Mouse (Mus musculus) lung, postnatal 10 days (tissue): Measurements from ENCODE around the gene Ramp2.

Source experiments
- DNase-seq: peaks from one replicate; pipeline ENCODE4 v3.0.0; 2021

Gene Ramp2

DNA sequence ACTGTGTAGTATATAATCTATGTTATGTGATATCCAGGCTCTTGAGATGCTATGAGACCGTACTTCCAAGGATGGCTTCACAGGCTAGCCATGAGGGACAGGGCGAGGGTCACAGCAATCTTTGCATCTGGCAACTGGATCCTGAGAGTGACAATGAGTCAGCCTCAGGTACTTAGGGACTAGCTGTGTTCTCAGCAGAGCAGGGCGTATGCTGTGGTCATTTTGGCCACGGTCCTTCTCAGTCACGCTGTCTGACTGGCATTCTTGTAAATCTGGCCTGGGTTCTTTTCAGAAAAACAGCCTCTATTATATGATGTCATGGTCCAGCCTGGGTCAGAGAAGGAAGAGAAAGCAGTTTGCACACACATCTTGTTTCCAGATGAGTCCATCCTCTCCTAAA lies 9.0 kb upstream of the Ramp2 start:
- no peak for DNase-seq

DNA sequence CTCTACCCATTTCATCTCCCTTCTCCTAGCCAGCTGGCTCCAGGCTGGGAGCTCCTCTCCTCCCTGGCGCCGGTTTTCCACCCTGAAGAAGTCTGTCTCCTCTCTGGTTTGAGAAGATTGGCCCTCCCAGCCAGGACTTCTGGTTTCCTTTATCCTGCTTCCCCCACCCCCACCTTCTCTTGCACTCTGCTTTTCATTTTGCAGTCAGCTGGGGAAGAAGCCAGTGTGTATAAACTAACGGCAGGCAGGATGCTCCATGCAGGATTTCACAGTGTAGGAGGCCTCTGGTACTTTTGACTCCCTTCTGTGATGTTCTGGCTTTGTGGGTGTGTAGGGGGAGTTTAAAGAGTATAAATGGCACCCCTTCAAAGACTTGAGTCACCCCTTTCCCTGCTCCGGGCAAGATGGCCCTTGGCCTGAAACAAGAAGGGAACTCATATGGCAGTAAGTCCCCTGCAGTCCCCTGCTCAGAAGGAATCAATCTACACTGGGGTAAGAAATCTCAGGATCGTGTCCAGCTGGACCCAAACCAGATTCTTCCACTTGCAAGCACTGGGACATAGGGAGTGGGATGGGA lies 7.7 kb upstream of the Ramp2 start:
- DNase-seq: peak; percentile 70

DNA sequence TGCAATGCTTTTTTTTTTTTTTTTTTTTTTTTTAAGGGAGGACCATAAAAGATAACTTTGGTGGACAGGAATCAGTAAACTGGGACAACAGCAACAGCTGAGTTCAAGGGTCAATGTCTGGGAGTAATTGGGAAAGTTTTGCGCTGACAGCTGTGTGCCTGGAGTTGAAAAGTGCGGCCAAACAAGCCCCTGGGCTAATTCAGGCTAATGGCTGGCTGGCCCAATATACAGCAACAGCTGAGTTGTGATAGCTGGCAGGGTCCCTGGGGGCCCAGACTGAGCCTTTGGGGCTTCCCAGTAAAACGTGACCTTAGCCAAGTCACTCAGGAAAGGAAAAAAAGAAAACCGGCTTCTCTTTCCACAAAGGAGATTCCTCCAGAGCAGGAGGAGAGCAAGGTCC lies 757 bp upstream of the Ramp2 start:
- peak; percentile 54 for DNase-seq

DNA sequence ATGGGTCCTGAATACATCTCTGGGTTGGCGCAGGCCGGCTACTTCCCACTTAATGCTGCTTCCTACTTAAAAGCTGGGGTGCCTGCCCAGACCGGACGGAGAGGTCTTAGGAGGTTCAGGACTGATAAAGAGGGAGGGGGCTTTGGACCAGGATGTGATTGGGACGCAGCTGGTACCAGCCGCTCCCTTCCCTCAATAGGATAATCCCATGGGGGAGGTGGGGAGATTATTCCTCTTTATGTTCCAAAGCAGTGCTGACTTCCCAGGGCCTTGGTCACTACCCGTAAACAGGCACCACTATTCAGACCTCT lies 829 bp downstream of the Ramp2 start:
- DNase-seq: no peak

DNA sequence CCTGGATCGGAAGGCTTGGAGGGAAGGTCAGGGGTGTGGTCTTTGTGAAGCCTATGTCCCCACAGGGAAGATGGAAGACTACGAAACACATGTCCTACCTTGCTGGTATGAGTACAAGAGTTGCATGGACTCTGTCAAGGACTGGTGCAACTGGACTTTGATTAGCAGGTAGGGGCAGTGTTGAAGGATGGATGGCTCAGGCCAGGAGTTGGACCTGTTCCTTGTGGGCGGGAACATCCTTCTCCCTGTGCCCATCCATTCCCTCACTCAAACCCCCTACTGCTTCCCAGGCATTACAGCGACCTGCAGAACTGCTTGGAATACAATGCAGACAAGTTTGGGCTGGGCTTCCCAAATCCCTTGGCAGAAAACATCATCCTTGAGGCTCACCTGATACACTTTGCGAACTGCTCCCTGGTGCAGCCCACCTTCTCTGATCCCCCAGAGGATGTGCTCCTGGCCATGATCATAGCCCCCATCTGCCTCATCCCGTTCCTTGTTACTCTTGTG lies 1.7 kb downstream of the Ramp2 start:
- DNase-seq: no peak

DNA sequence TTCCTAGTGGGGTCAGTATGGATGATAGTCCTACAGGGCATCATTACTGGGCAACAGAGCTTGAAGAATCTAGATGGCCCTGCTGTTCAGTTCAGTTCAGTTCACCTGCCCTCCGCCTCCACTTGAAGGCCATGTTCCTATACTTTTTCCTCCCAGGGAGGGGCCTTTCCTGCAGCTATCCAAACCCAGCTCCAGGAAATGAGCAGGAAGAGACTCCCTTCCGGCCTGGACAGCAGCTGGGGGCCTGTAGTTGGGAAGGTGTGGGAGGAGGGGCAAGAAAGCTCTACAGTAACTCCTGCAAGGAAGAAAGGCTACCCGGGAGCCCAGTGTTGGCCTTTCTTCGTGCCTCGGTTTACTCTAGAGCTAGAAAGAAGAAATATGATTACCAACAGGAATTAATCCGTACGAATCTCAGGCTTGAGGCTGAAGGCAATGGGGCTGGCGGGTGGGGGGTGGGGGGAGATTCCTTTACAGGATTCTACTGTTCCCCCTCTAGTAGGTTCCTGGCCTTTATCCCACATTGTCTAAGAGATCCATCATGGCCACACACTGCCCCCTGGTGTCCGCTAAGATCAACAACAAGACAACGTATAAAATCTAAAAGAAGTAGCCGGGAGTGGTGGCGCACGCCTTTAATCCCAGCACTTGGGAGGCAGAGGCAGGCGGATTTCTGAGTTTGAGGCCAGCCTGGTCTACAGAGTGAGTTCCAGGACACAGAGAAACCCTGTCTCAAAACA lies 2.6 kb downstream of the Ramp2 start:
- peak; percentile 80 for DNase-seq

DNA sequence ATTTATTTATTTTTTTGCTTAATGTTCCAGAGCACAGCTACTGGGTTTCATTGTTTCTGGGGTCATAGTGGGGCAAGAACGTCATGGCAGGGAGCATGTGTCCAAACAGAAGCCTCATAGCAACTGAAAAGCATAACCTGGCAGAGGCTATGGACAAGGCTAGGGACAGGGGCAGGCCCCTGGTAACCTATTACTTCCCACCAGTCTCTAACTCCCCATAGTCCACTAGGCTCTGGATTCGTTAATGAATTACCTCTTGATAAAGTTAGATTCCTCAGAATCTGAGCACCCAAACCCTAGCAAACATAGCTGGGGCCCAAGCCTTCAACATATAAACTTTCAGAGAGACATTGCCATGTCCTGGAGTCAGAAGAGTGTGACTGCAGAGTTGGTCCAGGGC lies 5.2 kb downstream of the Ramp2 start:
- no peak for DNase-seq

DNA sequence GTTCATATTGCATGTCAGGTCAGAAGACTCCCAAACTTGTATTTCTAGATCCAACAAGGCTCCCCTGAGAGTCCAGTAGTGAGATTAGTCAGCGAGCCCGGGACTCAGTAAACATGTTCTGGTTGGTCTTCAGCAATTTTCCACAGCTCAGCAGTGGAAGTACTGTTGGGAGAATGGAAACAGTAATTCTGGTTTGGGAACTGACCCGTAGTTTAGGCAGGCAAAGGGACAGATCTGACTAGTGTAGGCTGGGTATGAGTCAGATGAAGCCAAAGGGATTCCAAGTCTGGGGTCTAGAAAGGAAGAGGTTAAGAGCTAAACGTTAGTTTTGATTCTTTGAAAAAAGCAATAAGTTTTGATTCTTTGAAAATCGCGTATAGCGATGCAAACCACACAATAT lies 7.1 kb downstream of the Ramp2 start:
- no peak for DNase-seq

DNA sequence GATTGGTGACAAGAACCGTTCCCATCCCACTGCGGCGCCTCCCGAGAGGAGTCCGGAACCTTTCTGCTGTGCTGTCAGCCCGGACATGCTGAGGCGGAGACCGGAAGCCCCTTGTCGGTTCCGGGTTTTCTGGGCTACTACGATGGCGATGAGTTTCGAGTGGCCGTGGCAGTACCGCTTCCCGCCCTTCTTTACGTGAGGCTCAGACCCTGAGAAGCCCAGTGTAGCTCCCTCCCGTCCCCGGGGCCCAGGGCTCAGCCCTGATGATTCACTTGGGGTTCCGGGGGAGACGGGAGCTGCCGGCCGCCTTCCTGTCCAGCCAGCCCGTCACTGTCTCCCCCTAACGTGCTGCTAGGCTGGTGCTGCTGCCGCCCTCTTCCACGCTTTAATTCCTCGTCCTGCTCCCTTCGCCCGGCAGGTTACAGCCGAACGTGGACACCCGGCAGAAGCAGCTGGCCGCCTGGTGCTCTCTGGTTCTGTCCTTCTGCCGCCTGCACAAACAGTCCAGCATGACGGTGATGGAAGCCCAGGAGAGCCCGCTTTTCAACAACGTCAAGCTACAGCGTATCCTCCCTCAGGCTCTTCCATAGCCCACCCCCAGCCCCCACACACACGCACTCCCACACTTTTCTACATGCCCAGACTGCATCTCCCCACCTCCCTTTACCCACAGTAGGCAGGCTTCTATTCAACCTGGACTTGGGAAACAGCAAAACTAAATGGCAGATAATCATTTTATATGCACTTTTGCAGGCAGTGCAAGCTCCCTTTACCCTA lies 8.0 kb downstream of the Ramp2 start, which contains the start of gene Vps25:
TSS of gene Vps25 (plus strand) at position 95 of the 777 bp plus-strand sequence.
- peak; percentile 92 for DNase-seq

DNA sequence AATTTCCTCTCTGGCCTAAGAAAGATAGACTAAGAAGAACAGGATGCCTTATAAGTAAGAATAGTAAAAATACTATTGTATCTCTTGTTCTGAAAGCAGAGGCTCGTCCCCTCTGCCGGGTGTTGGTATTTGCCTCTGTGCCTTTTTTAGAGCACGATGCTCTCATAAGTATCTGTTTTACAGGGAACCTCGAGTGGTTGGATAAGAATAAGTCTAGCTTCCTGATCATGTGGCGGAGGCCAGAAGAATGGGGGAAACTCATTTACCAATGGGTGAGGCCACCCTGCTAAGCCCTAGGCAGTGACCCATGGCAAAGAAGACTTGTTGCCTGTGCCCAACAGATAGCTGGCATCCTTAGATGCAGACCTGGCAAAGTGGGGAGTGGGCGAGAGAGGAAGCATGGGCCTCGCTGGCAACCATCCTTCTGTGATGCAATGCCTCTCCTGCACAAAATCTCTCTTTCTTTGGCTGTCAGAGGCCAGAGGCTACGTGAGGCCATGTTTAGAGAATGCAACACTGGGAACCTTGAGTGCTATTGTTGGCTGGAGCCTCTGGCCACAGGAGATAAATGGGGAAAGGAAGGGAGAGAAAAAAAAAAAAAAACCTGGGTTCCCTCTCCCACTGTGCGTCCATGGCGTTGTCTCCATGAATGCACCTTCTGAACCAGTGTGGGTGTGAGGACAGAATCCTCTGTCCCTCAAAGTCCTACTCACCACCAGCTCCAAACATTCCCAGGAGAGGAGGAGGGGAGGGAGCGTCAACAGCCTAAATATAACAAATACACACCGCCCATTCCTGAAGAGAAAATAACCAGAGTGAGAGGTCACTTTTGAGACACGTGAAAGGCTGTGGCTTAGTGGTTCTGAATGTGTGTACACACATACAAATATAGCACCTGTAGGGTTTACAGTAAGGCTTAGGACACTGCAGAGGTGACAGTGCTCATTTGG lies 10.3 kb downstream of the Ramp2 start:
- DNase-seq: no peak

DNA sequence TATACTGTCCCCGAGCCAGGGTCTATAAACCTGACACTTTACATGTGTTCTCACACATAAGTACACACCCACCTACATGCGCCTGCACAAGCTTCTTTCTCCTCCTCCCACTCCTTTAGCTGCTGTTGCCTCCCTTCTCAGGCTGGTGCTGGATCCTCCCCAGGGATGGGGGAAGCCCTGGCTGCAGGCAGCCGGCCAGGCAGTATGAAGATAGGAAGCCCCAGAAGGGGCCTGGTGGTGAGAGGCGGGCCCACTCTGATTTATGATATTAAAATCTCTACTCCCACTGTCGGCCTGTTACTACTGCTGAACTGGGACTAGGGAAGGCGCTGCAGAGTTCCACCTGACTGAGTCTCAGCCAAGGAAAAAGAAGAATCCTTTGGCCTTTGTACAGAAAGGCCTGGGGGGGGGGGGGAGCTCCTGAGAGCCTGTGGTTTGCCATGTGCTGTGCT lies 13.5 kb downstream of the Ramp2 start:
- DNase-seq: no peak

DNA sequence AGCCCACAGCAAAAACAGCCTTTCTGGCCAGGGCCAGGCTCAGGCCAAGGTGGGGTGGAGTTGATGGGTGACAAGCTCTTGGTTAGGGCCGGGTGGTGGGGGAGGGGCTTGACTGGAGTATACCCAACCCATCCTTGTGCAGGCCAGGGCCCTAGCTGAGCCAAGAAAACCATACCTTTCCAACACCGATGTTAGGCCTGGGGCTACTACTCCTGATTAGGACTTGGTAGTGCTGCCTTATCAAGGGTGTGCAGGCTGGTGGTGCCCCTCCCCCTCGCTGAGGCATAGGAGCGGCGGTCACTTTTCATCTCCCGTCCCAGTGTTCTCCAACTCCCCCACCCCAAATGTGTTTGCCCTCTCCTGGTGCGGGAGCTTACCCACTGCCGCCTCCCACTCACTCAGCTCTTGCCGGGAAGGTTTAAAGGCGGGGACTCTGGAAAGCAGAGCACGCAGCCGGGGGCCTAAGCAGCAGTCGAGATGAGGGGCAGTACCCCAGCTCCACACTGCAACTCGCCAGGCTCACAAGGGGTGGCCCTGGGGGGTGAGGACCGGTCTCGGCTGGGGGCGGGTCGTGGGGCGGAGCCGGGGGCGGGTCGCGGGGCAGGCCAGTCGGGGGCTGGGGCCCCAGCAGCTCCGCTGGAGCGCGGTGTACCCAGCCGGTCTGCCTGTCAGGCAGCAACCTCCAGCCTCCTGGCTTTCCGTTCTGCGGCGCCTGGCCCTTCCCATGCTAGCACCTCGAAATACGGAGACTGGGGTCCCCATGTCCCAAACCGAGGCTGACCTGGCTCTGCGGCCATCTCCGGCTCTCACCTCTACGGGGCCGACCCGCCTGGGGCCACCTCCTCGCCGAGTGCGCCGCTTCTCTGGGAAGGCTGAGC lies 14.4 kb downstream of the Ramp2 start, which contains the start of gene Wnk4:
TSS of gene Wnk4 (plus strand) at position 620 of the 878 bp plus-strand sequence.
- DNase-seq: peak; percentile 61

DNA sequence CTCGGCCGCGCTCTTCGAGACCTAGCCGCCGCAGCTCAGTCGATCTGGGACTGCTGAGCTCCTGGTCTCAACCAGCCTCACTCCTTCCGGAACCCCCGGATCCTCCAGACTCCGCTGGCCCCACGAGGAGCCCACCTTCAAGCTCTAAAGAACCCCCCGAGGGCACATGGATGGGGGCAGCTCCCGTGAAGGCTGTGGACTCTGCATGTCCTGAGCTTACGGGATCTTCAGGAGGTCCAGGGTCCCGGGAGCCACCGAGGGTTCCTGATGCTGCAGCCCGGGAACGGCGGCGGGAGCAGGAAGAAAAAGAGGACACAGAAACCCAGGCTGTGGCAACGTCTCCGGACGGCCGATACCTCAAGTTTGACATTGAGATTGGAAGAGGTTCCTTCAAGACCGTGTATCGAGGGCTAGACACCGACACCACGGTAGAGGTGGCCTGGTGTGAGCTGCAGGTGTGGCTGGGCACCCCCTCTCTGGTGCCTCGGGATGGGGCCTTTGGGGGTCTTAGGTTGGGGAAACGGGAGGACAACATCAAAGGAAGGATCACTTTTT lies 15.1 kb downstream of the Ramp2 start:
- no peak for DNase-seq

DNA sequence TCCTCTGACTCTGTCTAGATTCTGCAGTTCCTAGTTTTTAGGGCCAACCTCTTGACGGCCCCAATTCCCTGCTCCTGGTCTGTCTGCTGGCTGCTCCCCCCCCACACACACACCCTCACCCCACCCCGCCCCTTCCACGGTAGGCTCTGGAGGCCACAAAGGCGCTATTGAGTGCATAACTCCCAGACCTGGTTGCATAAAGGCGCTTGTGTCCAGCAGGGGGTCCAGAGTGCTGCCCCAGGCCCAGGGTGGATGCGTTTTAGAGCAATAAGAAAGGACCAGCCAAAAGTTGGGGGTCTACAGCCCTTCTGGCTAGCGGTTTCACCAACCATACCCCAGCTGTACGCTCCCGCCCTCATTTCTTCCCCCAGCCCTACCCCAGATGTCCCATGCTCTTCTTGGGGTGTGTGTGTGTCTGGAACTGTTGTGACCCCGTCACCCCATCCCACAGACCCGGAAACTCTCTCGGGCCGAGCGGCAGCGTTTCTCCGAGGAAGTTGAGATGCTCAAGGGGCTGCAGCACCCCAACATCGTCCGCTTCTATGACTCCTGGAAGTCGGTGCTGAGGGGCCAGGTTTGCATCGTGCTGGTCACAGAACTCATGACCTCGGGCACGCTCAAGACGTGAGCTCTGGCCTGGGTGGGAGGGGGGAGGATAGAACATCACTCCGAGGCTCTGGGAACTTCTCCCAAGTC lies 16.6 kb downstream of the Ramp2 start:
- no peak for DNase-seq

DNA sequence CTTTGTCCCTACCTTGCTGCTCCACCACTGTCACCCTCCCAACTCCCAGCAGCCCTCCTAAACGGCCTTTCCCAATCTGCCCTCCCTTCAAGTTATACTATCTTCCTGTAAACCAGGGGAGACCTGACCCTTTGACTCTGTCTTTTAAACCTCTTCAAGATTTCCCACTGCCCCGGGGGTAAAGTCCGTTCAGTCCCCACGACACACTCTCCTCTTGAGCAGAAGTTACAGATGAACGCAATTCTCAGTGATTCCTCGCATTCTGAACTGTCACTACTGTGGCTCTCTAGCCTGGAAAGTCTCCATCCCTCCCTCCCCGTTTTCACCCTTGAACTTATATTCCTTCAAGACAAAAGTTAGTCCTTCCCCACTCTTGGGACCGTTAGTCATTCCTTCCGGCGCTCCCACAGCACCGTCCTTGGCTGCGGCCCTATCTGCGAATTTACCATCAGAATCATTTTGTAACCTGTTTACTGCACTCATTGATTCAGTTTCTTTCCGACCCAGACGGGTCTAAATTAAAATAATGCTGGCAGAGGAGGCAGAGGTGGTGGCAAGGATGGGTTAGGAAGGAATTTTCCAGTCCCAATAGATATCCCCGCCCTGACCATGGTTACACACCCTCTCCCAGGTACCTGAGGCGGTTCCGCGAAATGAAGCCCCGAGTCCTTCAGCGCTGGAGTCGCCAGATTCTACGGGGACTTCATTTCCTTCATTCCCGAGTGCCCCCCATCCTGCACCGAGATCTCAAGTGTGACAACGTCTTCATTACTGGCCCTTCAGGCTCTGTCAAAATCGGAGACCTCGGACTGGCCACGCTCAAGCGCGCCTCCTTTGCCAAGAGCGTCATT lies 17.5 kb downstream of the Ramp2 start:
- no peak for DNase-seq

DNA sequence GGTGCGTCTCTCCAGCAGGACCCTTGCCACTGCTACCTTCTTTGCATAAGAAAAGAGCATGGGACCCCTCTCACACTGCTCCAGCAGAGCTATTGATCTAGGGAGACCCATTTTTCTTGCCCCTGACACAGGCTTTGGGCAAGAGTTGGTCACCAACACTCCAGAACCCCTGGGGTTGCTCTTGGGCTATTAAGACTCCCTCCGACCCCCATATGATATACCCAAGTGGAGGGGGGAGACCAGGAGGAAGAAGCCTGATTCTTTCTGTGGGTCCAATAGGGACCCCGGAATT lies 18.1 kb downstream of the Ramp2 start:
- no peak for DNase-seq

DNA sequence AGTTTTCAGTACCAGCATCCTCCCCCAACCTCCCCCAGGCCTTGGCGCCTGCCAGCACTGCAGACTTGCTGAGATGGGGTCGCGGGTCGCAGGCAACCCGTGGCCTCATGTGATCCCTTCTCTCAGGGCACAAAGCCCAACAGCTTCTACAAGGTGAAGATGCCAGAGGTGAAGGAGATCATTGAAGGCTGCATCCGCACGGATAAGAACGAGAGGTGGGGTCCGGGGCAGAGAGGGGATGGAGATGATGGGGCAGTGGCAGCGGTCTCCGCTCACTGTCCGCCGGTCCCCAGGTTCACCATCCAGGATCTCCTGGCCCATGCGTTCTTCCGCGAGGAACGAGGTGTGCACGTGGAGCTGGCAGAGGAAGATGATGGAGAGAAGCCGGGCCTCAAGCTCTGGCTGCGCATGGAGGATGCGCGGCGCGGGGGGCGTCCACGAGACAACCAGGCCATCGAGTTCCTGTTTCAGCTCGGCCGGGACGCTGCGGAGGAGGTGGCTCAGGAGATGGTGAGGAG lies 19.2 kb downstream of the Ramp2 start:
- no peak for DNase-seq

DNA sequence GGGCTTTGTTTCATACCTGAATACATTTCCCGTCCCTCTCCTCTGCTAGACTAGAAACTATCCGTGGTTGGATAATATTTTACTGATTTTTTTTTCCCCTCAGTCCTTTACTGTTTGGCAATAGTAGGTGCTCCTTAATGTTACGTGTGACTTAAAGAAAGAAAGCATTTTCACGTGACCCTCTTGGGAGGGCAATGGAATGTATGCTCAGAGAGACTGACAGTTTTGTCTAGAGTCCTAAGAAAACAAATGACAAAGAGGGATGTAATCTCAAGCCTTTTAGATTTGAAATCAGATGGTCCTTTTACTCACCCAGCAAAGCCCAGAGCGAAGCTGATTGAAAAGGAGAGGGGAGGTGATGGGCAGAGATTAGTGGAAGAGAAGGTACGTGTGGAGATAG lies 20.1 kb downstream of the Ramp2 start:
- DNase-seq: no peak

DNA sequence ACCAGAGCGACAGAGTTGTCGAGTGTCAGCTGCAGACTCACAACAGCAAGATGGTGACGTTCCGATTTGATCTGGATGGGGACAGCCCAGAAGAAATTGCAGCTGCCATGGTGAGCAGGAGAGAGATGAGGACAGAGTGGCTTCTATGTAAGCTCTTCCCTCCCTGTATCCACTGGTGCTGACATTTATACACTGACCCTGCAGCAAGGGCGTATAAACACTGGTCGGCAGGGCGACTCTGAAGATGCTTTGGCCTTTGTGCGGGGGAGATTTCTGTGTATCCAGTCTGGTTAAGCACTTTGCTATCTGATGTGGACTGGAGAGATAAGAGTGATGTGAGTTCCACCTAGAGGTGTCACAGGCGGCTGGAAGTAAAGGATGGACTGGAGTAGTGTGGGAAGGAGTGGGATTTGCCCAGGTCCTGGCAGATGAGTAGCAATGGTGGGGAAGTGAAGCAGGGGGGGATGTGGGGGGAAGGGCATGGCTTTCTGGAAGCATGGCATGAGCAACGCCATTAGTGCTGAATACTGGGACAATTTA lies 23.8 kb downstream of the Ramp2 start:
- no peak for DNase-seq
